Mouse (Mus musculus) liver, embryonic 13.5 days (tissue): ENCODE measurements around the gene Rin1. TPM values are rescaled to one million over a fixed set of nuclear protein-coding genes. Genes with fewer than 3 reads are reported as not detected.
A peak's percentile ranks its signal among the peaks of the same experiment; 100 is the strongest.

ENCODE experiments used
- ATAC-seq: fragments of 200-750 bp; cut with Nextera tagmentation; 2 replicates; pipeline ENCODE4 v1.8.0; 2017; ENCODE audit warnings: low read depth, mild to moderate bottlenecking, moderate number of reproducible peaks, moderate library complexity
- DNase-seq: peaks from one replicate; pipeline ENCODE4 v3.0.0; 2022
- H3K27ac ChIP-seq: fragments of 300-500 bp; sonication (generic); 2 replicates; pipeline ENCODE4 v1.5.1; 2015; ENCODE audit warnings: moderate library complexity, mild to moderate bottlenecking, inconsistent platforms
- H3K27me3 ChIP-seq: fragments of 300-500 bp; sonication (generic); 2 replicates; pipeline ENCODE4 v1.6.1; 2015; ENCODE audit warnings: mild to moderate bottlenecking, inconsistent platforms
- H3K36me3 ChIP-seq: fragments of 300-500 bp; sonication (generic); 2 replicates; pipeline ENCODE4 v1.6.1; 2015; ENCODE audit warnings: mild to moderate bottlenecking, inconsistent platforms
- H3K4me1 ChIP-seq: fragments of 300-500 bp; sonication (generic); replicated peaks from 2 replicates; pipeline ENCODE4 v1.6.1; 2015; ENCODE audit warnings: inconsistent platforms
- H3K4me2 ChIP-seq: fragments of 300-500 bp; sonication (generic); 2 replicates; pipeline ENCODE4 v1.6.1; 2015; ENCODE audit warnings: inconsistent platforms, mild to moderate bottlenecking, moderate library complexity
- H3K4me3 ChIP-seq: fragments of 300-500 bp; sonication (generic); replicated peaks from 2 replicates; pipeline ENCODE4 v1.5.1; 2015; ENCODE audit warnings: mild to moderate bottlenecking, inconsistent platforms
- H3K9ac ChIP-seq: fragments of 300-500 bp; sonication (generic); 2 replicates; pipeline ENCODE4 v1.6.1; 2015; ENCODE audit warnings: mild to moderate bottlenecking, inconsistent platforms
- H3K9me3 ChIP-seq: fragments of 300-500 bp; sonication (generic); replicated peaks from 2 replicates; pipeline ENCODE4 v1.6.1; 2016; ENCODE audit warnings: inconsistent platforms
- WGBS: fragments of 180-500 bp; shearing (Covaris S2); methylation state at CpG from one replicate; pipeline ENCODE4 v1.1.7; 2015; ENCODE audit not compliant: insufficient replicate concordance; 5-methylcytosine and 5-hydroxymethylcytosine counted together
- polyA plus RNA-seq: library from polyadenylated mRNA; unstranded; fragments of >200 nt; fragmentation: Nextera tagmentation; extraction: Ambion mirVana; gene quantifications from 2 replicates; pipeline ENCODE4 v1.2.1, GENCODE M21; 2015

The Rin1 gene
- polyA plus RNA-seq, 1 experiment from 2014 or later: 0.33 TPM

DNA sequence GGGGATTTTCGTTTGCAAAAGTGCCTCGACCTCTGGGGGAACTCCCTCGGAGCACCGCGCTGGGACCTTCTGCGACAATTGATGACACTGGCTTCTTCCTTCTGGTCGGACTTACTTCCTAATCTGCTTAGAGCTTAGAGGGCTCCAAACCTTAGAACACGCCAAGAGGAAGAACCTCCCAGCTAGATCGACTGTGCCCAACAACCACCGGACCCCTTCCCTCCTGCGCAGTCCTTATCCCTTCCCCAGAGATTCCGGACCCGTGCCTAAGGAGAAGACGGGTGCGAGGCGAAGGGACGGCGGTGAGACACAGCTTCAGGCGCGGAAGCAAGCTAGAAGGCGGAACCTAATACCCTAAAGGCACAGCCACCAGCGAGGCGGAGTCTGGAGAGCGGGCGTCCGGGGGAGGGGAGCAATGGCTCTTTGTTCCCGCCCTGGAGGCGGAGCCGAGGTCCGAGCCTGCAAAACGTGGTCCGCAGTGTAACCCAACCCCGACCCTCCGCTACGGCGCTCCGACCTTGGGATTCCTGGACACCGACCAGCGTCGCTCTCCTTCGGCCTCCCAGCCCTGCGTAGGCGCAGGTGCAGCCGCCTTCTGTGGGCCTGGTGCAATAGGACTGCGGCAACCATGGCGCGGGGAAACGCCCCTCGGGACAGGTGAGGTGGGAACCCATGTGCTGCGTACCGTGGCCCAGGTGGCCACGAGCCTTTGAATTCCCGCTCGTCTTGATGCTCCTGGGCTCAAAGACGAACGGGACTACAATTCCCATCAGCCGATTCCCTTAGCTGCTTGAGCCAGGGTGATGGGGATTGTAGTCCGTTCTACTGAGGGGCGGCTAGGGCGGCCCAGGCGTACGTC lies 26.4 kb upstream of the Rin1 start, which contains the start of gene Slc29a2:
Slc29a2 (plus strand) TSS at position 240 of the 859 bp plus-strand sequence.
- DNase-seq: peak; percentile 84
- Histone ChIP-seq H3K9me3 (no peaks in the 10 kb centered on the region), H3K9ac (peak within 1 kb of the TSS; percentile 78), H3K4me2 (peak within 1 kb of the TSS; percentile 96), H3K4me1 (peaks cover 18% of the 10 kb centered on the region), H3K36me3 (0 out of 2 replicates have a peak, but pooled peaks cover 14% of the 10 kb centered on the region), H3K27me3 (no peaks in the 10 kb centered on the region), H3K4me3 (peak within 1 kb of the TSS; percentile 72), H3K27ac (peak within 1 kb of the TSS; percentile 75)
- WGBS: under 1% methylated on average over 62 of the region's 62 CpGs
- ATAC-seq: peak; percentile 89

DNA sequence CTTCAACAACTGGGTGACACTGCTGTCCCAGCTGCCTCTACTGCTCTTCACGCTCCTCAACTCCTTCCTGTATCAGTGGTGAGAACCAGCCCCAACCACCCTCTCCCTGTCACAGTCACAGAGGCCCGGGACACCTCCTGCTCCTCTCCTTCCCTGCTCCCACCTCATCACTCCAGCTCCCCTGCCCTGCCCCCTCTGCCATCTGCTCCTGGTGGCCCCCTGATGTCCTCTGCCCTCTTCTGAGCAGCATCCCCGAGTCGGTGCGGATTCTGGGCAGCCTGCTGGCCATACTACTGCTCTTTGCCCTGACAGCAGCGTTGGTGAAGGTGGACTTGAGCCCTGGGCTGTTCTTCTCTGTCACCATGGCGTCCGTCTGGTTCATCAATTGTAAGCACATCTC lies 24.2 kb upstream of the Rin1 start:
- H3K9me3 ChIP-seq: no peaks in the 10 kb centered on the region
- H3K36me3 ChIP-seq: peaks cover 29% of the 10 kb centered on the region; the same call in 1 of the 2 replicates
- H3K4me3 ChIP-seq: no peak overlapping the region
- no peak overlapping the region for H3K27ac ChIP-seq
- peaks cover 18% of the 10 kb centered on the region for H3K4me1 ChIP-seq
- H3K9ac ChIP-seq: no peak overlapping the region
- DNase-seq: no peak
- no peak overlapping the region for H3K4me2 ChIP-seq
- H3K27me3 ChIP-seq: no peaks in the 10 kb centered on the region
- 79% methylated on average over 8 of the region's 8 CpGs for WGBS
- no peak for ATAC-seq

DNA sequence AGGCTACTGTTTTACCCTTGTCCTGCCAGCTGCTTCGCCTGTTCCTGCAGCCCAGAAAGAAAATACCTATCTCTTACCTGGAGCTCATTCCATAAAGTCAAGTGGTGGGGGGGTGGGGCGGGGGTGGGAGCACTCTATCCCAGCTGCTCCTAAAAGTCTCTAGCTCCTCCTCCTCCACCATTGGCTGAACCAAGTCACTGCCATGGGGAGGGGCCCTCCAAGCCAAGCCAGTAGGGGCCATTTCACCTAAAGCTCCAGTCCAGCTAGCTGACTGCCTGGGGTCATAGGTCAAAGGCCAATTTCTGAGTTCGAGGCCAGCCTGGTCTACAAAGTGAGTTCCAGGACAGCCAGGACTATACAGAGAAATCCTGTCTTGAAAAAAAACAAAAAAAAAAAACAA lies 17.6 kb upstream of the Rin1 start:
- no peaks in the 10 kb centered on the region for H3K9me3 ChIP-seq
- H3K27ac ChIP-seq: no peak overlapping the region
- no peak overlapping the region for H3K9ac ChIP-seq
- no peaks in the 10 kb centered on the region for H3K27me3 ChIP-seq
- H3K36me3 ChIP-seq: peaks cover 24% of the 10 kb centered on the region
- H3K4me2 ChIP-seq: no peak overlapping the region
- H3K4me1 ChIP-seq: peaks cover 3% of the 10 kb centered on the region
- DNase-seq: no peak
- WGBS: 60% methylated on average over 3 of the region's 3 CpGs
- ATAC-seq: no peak
- no peak overlapping the region for H3K4me3 ChIP-seq

DNA sequence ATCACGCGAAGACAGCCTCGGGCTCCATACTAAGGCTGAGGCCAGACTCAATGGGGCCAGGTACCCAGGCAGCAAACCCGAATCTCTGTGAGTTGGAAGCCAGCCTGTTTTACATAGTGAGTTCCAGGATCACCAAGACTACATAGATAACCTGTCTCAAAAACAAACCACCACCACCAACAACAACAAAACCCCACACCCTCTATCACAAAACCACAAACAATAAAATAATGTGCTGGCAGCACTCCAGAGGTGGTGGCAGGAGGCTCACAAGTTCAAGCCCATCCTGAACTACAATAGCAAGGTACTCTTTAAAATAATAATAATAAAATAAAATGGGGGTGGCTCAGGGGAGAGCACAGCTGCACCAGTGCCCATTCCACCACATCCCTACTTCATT lies 13.7 kb upstream of the Rin1 start:
- no peak overlapping the region for H3K27ac ChIP-seq
- no peaks in the 10 kb centered on the region for H3K27me3 ChIP-seq
- no peak overlapping the region for H3K9ac ChIP-seq
- H3K4me1 ChIP-seq: peaks cover 32% of the 10 kb centered on the region
- peaks cover 1% of the 10 kb centered on the region; the same call in 1 of the 2 replicates for H3K36me3 ChIP-seq
- 67% methylated on average over 4 of the region's 4 CpGs for WGBS
- no peak overlapping the region for H3K4me3 ChIP-seq
- H3K9me3 ChIP-seq: no peaks in the 10 kb centered on the region
- no peak overlapping the region for H3K4me2 ChIP-seq
- no peak for ATAC-seq
- no peak for DNase-seq

DNA sequence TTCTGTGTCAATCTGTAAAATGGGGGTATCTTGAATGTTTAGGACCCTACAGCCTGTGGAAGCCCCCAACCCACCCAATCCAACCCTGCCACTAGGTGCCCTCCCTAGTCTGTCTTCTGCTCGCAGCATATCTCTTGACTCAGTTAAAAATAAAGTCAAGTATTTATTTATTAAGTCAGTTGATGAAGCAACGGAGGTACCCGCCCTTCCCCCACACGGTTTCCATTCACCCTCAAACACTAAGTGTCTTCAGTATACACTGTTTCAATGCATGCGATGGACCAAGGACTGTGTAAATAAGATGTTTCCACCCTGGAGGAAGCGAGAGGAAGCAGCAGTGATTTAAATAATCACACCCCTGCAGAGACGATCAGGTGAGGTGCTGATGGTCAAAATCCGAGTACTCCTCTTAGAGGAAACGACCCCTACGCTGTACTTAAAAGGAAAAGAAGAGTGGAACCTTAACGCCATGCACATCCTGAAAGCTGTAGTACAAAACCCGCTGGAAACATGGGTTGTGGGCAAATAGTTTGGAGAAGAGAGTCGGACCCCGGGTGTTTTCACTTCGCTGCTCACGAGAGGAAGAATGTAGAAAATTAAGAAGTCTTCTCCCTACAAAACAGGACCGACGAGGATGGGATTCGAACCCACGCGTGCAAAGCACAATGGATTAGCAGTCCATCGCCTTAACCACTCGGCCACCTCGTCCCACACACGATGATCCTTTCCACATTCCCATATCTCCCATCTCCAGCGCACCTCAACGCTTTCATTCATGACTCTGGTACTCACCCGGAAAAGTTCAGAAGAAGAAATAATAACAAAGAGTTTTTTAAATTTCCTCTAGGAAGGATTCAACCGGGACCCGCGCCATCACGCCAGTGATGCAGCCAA lies 12.4 kb upstream of the Rin1 start:
- peak; percentile 70 for DNase-seq
- H3K9me3 ChIP-seq: no peaks in the 10 kb centered on the region
- peak overlapping the region; percentile 95 for H3K4me2 ChIP-seq
- ATAC-seq: peak; percentile 32; the same call in 1 of the 2 replicates
- peak overlapping the region; percentile 80 for H3K9ac ChIP-seq
- peak overlapping the region; percentile 75 for H3K4me3 ChIP-seq
- H3K4me1 ChIP-seq: peaks cover 45% of the 10 kb centered on the region
- H3K27me3 ChIP-seq: no peaks in the 10 kb centered on the region
- peak overlapping the region; percentile 62; the same call in 1 of the 2 replicates for H3K27ac ChIP-seq
- 0 out of 2 replicates have a peak, but pooled peaks cover 4% of the 10 kb centered on the region for H3K36me3 ChIP-seq
- WGBS: 5% methylated on average over 32 of the region's 32 CpGs

DNA sequence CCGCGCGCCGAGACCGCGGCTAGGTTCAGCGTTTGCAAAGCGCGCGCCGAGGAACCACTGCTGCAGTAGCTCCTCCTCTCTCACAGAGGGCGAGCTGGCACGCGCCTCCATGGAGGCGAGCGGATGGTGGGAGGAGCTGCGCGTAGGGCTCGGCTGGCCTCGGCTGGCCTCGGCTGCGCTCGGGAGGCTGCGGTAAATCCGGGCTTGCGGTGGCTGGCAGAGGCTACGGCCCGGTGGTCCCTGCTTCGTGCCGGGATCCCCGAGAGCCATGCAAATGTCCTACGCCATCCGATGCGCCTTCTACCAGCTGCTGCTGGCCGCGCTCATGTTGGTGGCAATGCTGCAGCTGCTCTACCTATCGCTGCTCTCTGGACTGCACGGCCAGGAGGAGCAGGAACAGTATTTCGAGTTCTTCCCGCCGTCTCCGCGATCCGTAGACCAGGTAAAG lies 11.5 kb upstream of the Rin1 start, which contains the start of the genes B4gat1 and AC124502.3:
B4gat1 (plus strand) TSS at position 118 of the 448 bp plus-strand sequence.
AC124502.3 (plus strand) TSS at position 183 of the 448 bp plus-strand sequence.
- Histone ChIP-seq H3K27me3 (no peaks in the 10 kb centered on the region), H3K4me3 (peak within 1 kb of the TSS; percentile 75), H3K9me3 (no peaks in the 10 kb centered on the region), H3K36me3 (peaks cover 6% of the 10 kb centered on the region; the same call in 1 of the 2 replicates), H3K9ac (peak within 1 kb of the TSS; percentile 80), H3K4me1 (peaks cover 45% of the 10 kb centered on the region), H3K27ac (peak within 1 kb of the TSS; percentile 62; the same call in 1 of the 2 replicates), H3K4me2 (peak within 1 kb of the TSS; percentile 95)
- peak; percentile 75 for ATAC-seq
- peak; percentile 75 for DNase-seq
- WGBS: under 1% methylated on average over 40 of the region's 44 CpGs

DNA sequence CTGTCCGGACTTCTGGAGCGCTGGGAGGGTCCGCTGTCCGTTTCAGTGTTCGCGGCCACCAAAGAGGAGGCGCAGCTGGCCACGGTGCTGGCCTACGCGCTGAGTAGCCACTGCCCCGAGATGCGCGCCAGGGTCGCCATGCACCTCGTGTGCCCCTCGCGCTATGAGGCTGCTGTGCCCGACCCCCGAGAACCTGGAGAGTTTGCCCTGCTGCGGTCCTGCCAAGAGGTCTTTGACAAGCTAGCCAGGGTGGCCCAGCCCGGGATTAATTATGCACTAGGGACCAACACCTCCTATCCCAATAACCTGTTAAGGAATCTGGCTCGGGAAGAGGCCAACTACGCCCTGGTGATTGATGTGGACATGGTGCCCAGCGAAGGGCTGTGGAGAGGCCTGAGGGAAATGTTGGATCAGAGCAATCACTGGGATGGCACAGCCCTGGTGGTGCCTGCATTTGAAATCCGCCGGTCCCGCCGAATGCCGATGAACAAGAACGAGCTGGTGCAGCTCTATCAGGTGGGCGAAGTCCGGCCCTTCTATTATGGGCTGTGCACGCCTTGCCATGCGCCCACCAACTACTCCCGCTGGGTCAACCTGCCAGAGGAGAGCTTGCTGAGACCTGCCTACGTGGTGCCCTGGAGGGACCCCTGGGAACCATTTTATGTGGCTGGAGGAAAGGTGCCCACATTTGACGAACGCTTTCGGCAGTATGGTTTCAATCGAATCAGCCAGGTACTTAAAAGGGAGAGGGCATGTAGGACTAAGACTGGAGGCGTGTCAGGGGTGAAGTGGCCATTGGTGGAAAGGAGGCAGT lies 10.8 kb upstream of the Rin1 start:
- H3K4me3 ChIP-seq: peak overlapping the region; percentile 75
- ATAC-seq (no peak), DNase-seq (no peak)
- H3K9ac ChIP-seq: peak overlapping the region; percentile 80
- H3K9me3 ChIP-seq: no peaks in the 10 kb centered on the region
- peaks cover 9% of the 10 kb centered on the region; the same call in 1 of the 2 replicates for H3K36me3 ChIP-seq
- no peak overlapping the region; the same call in 1 of the 2 replicates for H3K27ac ChIP-seq
- 25% methylated on average over 41 of the region's 41 CpGs for WGBS
- no peaks in the 10 kb centered on the region for H3K27me3 ChIP-seq
- peaks cover 45% of the 10 kb centered on the region for H3K4me1 ChIP-seq
- peak overlapping the region; percentile 95 for H3K4me2 ChIP-seq

DNA sequence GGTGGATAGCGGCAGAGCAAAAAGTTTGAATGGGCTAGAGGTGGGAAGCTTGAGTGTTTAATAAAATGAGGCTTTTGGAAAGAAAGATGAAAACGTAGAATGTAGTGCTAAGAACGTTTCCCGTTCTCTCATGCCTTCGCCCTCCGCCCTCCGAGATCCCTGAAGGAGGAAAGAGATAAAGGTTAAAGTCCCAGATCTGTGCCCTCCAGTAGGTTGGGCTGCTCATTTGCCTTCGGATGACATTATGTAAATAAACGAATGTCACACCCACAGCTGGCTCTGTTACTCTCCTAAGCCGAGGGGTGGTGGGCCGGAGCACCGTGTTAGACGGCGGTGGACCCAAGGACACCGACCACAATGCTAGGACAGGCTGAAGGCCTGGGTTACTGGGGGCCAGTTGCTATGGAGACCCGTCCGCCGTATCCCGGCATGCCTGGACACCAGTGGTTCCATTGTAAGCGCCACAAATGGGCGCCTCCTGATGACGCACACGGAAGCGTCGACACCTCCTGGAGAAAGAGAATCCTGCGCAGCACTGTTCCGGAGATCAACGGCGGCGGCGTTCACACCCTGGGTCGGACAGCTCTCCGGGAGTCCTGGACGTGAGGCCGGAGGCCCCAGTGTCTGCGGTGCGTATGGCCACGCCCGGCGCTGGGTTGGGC lies 9.3 kb upstream of the Rin1 start, which contains the start of gene Brms1:
Brms1 (plus strand) TSS at position 493 of the 662 bp plus-strand sequence.
- H3K36me3 ChIP-seq: peaks cover 18% of the 10 kb centered on the region; the same call in 1 of the 2 replicates
- H3K27ac ChIP-seq: peak within 1 kb of the TSS; percentile 82
- H3K9me3 ChIP-seq: no peaks in the 10 kb centered on the region
- peak; percentile 82 for DNase-seq
- peak; percentile 74 for ATAC-seq
- H3K27me3 ChIP-seq: no peaks in the 10 kb centered on the region
- H3K4me1 ChIP-seq: peaks cover 45% of the 10 kb centered on the region
- peak within 1 kb of the TSS; percentile 75 for H3K9ac ChIP-seq
- H3K4me3 ChIP-seq: peak within 1 kb of the TSS; percentile 75
- peak within 1 kb of the TSS; percentile 95 for H3K4me2 ChIP-seq
- WGBS: 3% methylated on average over 40 of the region's 40 CpGs

DNA sequence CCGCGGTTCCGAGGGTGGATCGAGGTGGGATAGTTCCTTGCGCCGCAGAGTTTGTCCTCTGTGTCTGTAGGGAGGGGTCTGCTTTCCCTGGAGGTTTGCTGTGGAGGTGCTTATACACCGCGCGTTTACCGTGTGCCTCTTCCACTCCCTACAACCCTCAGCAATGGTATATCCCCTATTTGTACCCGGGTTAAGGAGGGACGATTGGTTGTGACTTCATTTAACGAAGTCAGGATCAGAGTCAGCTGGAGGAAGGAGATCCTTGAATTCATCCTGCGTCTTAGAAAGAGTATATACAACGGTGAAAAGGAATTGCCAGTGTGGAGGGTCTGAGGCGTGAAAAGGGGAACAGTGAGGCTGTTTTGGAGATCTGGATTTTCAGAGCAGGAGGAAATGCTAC lies 8.7 kb upstream of the Rin1 start:
- ATAC-seq (no peak; the same call in 1 of the 2 replicates), DNase-seq (no peak)
- Histone ChIP-seq H3K27ac (peak overlapping the region; percentile 82), H3K27me3 (no peaks in the 10 kb centered on the region), H3K9me3 (no peaks in the 10 kb centered on the region), H3K36me3 (peaks cover 24% of the 10 kb centered on the region), H3K4me1 (peaks cover 45% of the 10 kb centered on the region), H3K4me2 (peak overlapping the region; percentile 95), H3K4me3 (peak overlapping the region; percentile 75), H3K9ac (peak overlapping the region; percentile 75)
- WGBS: under 1% methylated on average over 16 of the region's 16 CpGs

DNA sequence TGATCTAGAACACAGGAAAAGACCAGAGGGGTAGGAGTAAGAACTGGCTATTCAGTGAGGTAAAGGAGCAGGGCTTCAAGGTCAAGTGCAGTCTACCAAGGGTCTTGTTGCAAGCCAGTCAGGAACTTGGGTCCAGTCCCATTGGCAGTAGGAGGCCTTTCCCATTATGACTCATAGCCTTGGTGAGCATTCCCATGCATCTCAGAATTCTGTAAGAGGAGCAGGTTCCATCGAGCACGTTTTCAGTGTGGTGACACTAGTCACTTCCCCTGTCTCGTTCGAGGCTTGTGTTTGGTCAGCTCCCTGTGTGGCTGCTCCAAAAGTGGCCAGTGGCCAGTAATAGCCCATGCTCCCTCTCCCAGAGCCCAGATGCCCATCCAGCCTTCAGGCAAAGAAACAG lies 4.8 kb upstream of the Rin1 start:
- DNase-seq: no peak
- 68% methylated on average over 4 of the region's 4 CpGs for WGBS
- Histone ChIP-seq H3K9ac (no peak overlapping the region), H3K36me3 (peaks cover 54% of the 10 kb centered on the region), H3K4me1 (peaks cover 22% of the 10 kb centered on the region), H3K4me2 (no peak overlapping the region), H3K27me3 (peaks cover 3% of the 10 kb centered on the region; the same call in 1 of the 2 replicates), H3K4me3 (no peak overlapping the region), H3K27ac (no peak overlapping the region), H3K9me3 (no peaks in the 10 kb centered on the region)
- ATAC-seq: no peak
